ENCODE assay signal across 9 mouse cellular contexts in the genomic region with DNA sequence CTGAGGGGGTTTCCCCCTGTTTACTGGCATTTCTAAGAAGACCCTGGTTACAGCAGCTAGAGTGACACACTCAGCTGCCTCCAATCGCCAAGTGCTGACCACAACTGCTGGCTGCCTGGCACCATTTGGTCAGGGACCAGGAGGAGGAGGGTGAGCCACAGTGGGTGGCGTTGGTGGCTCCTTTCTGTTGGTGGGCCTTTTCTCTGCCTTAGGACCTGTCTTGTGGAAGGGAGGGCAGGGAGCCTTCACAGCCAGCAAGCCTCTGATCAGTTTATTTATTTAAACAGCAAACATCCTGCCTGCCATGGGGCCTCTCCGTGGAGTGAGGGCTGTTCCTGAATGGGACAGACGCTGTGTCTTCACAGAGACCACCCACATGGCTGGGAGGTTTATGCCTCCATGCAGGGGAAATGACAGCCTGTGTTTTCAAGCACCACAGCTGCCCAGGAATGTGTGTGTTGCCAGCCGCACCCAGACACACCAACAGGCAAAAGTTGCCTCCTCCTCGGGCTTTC.
A peak's percentile ranks its signal among the peaks of the same experiment; 100 is the strongest.
DNase-seq lines count a peak whose midpoint lies in the region; ATAC-seq and TF ChIP-seq lines count a peak whose summit lies in the region.
"Had no signal": no experiment of that assay in that cellular context is flagged by ENCODE, and none has a peak within 500 bp of the region (broad histone marks: within the 10 kb centered on the region; RNA-seq: fewer than 3 reads in every experiment).

No protein-coding gene starts in this region.

- no peak overlapping the region for H3K27ac ChIP-seq in liver, embryonic 12.5 days
- peak overlapping the region; percentile 65 for H3K27ac ChIP-seq in embryonic facial prominence, embryonic 11.5 days (replicated peaks; ENCODE audit: low read depth, low read length)
- H3K27ac ChIP-seq in limb, embryonic 14.5 days (replicated peaks; ENCODE audit: low read depth, low read length) = 0 out of 2 replicates have a peak overlapping the region, but pooled peaks have one; percentile 16
- 0 out of 2 replicates have a peak overlapping the region, but pooled peaks have one; percentile 2 for H3K27ac ChIP-seq in small intestine, adult 2 months (ENCODE audit: insufficient read depth, low read depth, low read length)
- no peak overlapping the region for H3K27ac ChIP-seq in heart, embryonic 12.5 days (ENCODE audit: poor library complexity, severe bottlenecking)
- H3K27ac ChIP-seq: liver, embryonic 14.5 days had no signal

- H3K36me3 ChIP-seq in liver, embryonic 12.5 days = no peaks in the 10 kb centered on the region
- no peaks in the 10 kb centered on the region for H3K36me3 ChIP-seq in embryonic facial prominence, embryonic 11.5 days (replicated peaks; ENCODE audit: control insufficient read depth, insufficient read depth, low read depth, low read length)
- H3K36me3 ChIP-seq in limb, embryonic 14.5 days (ENCODE audit: control insufficient read depth, insufficient read depth, low read length) = no peaks in the 10 kb centered on the region
- no peaks in the 10 kb centered on the region for H3K36me3 ChIP-seq in small intestine, adult 2 months (ENCODE audit: control insufficient read depth, insufficient read depth, low read length)
- H3K36me3 ChIP-seq in heart, embryonic 12.5 days = no peaks in the 10 kb centered on the region

- ATAC-seq in liver, embryonic 12.5 days = no peak
- peak; percentile 74 for ATAC-seq in embryonic facial prominence, embryonic 11.5 days (replicated peaks; ENCODE audit: insufficient number of reproducible peaks, low FRiP score, low TSS enrichment, low read depth)
- ATAC-seq in limb, embryonic 14.5 days (ENCODE audit: low FRiP score, low read depth) = peak; percentile 75
- ATAC-seq in heart, embryonic 12.5 days (ENCODE audit: insufficient number of reproducible peaks, low FRiP score) = no peak

- H3K4me1 ChIP-seq in liver, embryonic 12.5 days = no peaks in the 10 kb centered on the region
- H3K4me1 ChIP-seq in embryonic facial prominence, embryonic 11.5 days (ENCODE audit: control insufficient read depth, insufficient read depth, low read length) = no peaks in the 10 kb centered on the region
- H3K4me1 ChIP-seq in limb, embryonic 14.5 days (ENCODE audit: control insufficient read depth, insufficient read depth, low read length) = peaks cover 6% of the 10 kb centered on the region
- H3K4me1 ChIP-seq in small intestine, adult 2 months (ENCODE audit: control insufficient read depth, insufficient read depth, insufficient read length, low read length) = no peaks in the 10 kb centered on the region; the same call in 1 of the 2 replicates
- H3K4me1 ChIP-seq in heart, embryonic 12.5 days (replicated peaks) = peaks cover 9% of the 10 kb centered on the region

- TF ChIP-seq CTCF in small intestine, adult 2 months (IDR thresholded peaks at IDR 0.05; ENCODE audit: extremely low read depth, insufficient read length, insufficient replicate concordance, low read depth, low read length) = no peak

- no peaks in the 10 kb centered on the region for H3K27me3 ChIP-seq in liver, embryonic 12.5 days (replicated peaks)
- H3K27me3 ChIP-seq in embryonic facial prominence, embryonic 11.5 days (ENCODE audit: control insufficient read depth, insufficient read depth, low read length) = no peaks in the 10 kb centered on the region
- H3K27me3 ChIP-seq in limb, embryonic 14.5 days (ENCODE audit: control insufficient read depth, insufficient read depth, low read length) = no peaks in the 10 kb centered on the region
- H3K27me3 ChIP-seq in small intestine, adult 2 months (ENCODE audit: control insufficient read depth, insufficient read depth, low read length) = no peaks in the 10 kb centered on the region
- no peaks in the 10 kb centered on the region for H3K27me3 ChIP-seq in heart, embryonic 12.5 days (replicated peaks)

- no peak overlapping the region for H3K4me3 ChIP-seq in liver, embryonic 12.5 days
- no peak overlapping the region for H3K4me3 ChIP-seq in embryonic facial prominence, embryonic 11.5 days (ENCODE audit: low read depth, low read length)
- H3K4me3 ChIP-seq in limb, embryonic 14.5 days (replicated peaks; ENCODE audit: low read length) = no peak overlapping the region
- H3K4me3 ChIP-seq in small intestine, adult 2 months (ENCODE audit: low read depth, low read length) = no peak overlapping the region
- H3K4me3 ChIP-seq in heart, embryonic 12.5 days = no peak overlapping the region

- no peak overlapping the region for H3K9ac ChIP-seq in liver, embryonic 12.5 days
- H3K9ac ChIP-seq in embryonic facial prominence, embryonic 11.5 days (replicated peaks; ENCODE audit: low read length) = no peak overlapping the region
- H3K9ac ChIP-seq in limb, embryonic 14.5 days (ENCODE audit: low read depth, low read length, severe bottlenecking) = no peak overlapping the region
- no peak overlapping the region for H3K9ac ChIP-seq in heart, embryonic 12.5 days
- H3K9ac ChIP-seq: liver, embryonic 14.5 days had no signal

- no peaks in the 10 kb centered on the region for H3K9me3 ChIP-seq in liver, embryonic 12.5 days (replicated peaks)
- H3K9me3 ChIP-seq in embryonic facial prominence, embryonic 11.5 days (replicated peaks; ENCODE audit: control insufficient read depth, low read length) = no peaks in the 10 kb centered on the region
- no peaks in the 10 kb centered on the region for H3K9me3 ChIP-seq in limb, embryonic 14.5 days (ENCODE audit: control insufficient read depth, low read length)
- H3K9me3 ChIP-seq in heart, embryonic 12.5 days (replicated peaks) = no peaks in the 10 kb centered on the region

- no peak for TF ChIP-seq POLR2A in limb, embryonic 14.5 days (IDR thresholded peaks at IDR 0.05; ENCODE audit: borderline replicate concordance, extremely low read depth, insufficient read depth, insufficient read length)
- no peak for TF ChIP-seq POLR2A in small intestine, adult 2 months (IDR thresholded peaks at IDR 0.05; ENCODE audit: low read depth, low read length)

- peak; percentile 19 for DNase-seq in liver
- peak; percentile 82 for DNase-seq in embryonic facial prominence, embryonic 11.5 days (ENCODE audit: low spot score)
- DNase-seq in limb, embryonic 14.5 days (ENCODE audit: low spot score) = peak; percentile 52
- DNase-seq in cerebellum, postnatal 36 days = no peak
- no peak for DNase-seq in cerebellum, adult 11 months

- WGBS in liver, embryonic 12.5 days (ENCODE audit: insufficient replicate concordance) = 16% methylated on average over 6 of the region's 6 CpGs
- WGBS in embryonic facial prominence, embryonic 11.5 days = 2% methylated on average over 6 of the region's 6 CpGs
- WGBS in limb, embryonic 14.5 days = 11% methylated on average over 6 of the region's 6 CpGs
- 35% methylated on average over 6 of the region's 6 CpGs for WGBS in small intestine, adult 2 months
- 7% methylated on average over 6 of the region's 6 CpGs for WGBS in heart, embryonic 12.5 days

- no peak overlapping the region for H3K4me2 ChIP-seq in liver, embryonic 12.5 days
- H3K4me2 ChIP-seq in embryonic facial prominence, embryonic 11.5 days (ENCODE audit: low read depth, low read length) = no peak overlapping the region
- H3K4me2 ChIP-seq in limb, embryonic 14.5 days (replicated peaks; ENCODE audit: low read depth, low read length, severe bottlenecking) = no peak overlapping the region
- H3K4me2 ChIP-seq in heart, embryonic 12.5 days = no peak overlapping the region

Comparison
In these comparisons a context has a peak if more than half of its experiments do, and no peak if none do; other contexts are left out.
1. DNase-seq: peak in liver (single experiment), embryonic facial prominence, embryonic 11.5 days (single experiment) and limb, embryonic 14.5 days (single experiment); none in cerebellum, postnatal 36 days (0 of 2) and cerebellum, adult 11 months (single experiment).
2. ATAC-seq: peak in embryonic facial prominence, embryonic 11.5 days (single experiment) and limb, embryonic 14.5 days (single experiment); none in liver, embryonic 12.5 days (single experiment) and heart, embryonic 12.5 days (single experiment).
3. H3K27ac ChIP-seq: peak in embryonic facial prominence, embryonic 11.5 days (single experiment), limb, embryonic 14.5 days (single experiment) and small intestine, adult 2 months (single experiment); none in liver, embryonic 12.5 days (single experiment) and heart, embryonic 12.5 days (single experiment).